Mouse (Mus musculus): ENCODE results near the gene Ten1. TPM values are rescaled to one million over a fixed set of nuclear protein-coding genes. Genes with fewer than 3 reads are reported as not detected.

The Ten1 gene
- total RNA-seq, 2 experiments from 2014 or later = 10.5 to 20.1 TPM

DNA sequence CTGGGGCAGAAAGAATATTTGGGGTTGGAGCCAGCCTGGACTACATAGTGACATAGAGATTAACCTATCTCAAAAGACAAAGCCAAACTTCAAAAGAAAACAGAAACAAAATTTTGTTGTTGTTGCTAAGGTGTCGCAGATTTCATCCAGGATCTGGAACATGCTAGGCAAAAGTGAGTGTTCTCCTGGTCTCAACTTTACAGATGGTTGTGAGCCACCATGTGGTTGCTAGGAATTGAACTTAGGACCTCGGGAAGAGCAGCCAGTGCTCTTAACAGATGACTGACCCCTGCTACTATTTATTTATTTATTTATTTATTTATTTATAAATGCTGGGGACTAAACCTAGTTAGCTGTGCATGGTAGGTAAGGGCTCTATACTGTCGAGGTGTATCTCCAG, 2.3 kb upstream of the Ten1 start:
- no peak for DNase-seq
- intact Hi-C loops (cut with DNase I) = no loop called here

DNA sequence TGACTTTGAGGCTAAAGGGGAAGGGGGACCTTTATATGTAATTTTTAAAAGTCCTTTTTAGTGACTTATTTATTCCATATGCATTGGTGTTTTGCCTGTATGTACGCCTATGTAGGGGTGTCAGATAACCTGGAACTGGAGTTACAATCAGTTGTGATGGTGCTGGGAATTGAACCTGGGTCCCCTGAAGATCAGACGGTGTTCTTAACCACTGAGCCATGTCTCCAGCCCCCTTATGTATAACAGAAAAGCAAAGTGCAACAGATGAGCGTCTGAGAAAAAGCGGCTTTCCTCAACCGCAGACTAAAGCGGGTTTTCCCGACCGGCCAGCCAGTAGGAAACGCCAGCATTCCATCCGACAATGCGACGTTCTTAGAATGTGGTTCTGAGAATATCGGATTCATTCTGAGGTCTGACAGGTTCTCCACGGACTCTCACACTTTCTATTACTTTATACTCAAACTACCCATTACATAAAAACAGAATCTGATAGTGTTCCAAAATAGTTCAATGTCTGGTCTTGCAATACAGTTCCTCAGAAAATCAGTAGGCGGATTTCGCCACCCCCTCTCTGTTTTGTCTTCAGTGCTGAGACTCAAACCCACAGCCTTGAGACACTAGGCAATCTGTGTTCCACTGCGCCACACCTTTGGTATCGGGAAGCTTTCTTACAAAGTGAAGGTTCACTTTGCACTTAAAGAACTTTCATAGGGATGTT, 1.6 kb upstream of the Ten1 start:
- DNase-seq = no peak
- intact Hi-C loops (cut with DNase I) = no loop called here

DNA sequence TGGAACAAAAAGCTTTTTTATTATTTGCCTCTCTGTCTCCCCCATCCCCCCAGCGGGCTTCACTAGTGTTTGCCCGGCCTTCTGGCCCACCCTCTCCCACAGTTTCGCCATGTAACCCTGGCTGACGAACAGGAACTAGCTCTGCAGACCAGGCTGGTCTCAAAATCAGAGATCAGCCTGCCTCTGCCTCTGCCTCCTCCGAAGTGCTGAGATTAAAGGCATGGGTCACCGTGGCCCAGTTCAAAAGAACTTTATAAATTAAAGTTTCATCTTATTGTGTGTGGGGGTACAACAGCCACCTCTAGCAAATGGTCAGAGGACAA, 1.1 kb upstream of the Ten1 start:
- no peak for DNase-seq
- intact Hi-C loops (cut with DNase I) = no loop called here

DNA sequence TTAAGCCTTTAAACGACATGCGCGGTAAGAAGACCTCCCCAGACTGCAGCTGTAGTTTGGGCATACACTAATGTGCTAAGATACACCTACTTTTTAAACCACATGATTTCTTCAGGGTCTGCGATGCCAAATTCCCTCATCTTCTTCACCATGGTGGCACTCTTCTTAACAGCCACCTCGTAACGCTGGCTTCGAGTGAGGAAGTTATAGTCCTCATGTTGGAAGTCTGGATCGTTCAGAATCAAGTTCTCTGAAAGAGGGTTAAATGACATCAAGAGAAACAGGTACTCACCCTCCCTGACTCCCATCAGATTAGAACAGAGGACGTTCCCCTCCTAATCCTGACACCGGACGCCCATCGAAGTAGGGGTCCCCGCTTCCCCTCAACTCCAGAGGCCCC, 523 bp upstream of the Ten1 start:
- no peak for DNase-seq
- intact Hi-C loops (cut with DNase I) = no loop called here

DNA sequence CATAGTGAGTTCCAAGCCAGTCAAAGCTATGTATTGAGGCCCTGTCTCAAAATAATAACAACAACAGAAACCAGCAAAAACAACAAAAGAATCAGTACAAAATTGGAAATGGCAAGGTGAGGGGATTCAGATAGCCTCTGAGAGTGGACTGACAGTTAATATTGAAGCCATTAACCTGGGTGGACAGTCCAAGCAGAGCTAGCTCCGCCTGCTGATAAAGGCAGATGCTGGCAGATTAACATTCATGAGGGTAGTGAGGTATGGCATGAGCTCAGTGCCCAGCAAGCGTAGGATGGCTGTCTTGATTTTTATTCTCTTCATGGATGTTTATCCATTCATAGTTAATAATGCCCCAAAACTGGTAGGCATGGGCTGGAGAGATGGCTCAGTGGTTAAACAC, 2.5 kb downstream of the Ten1 start:
- intact Hi-C loops (cut with DNase I) = no loop called here
- DNase-seq = no peak

DNA sequence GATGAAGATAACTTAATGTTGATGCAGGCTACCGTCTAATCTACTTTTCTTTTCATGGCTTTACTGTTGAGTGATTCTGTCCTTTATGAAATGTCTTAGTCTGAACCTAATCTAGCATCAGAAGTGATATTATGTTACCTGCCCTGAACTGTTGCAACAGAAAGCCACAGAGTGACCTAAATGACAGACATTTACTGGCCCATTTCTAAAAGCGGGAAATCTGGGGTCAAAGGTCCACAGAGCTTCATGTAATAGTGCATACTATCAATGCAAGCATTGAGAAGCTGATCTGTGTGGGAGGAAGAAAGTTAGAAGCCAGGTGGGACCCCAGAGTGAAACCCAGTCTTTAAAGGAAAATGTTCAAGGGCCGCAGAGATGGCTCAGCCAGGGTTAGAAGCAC, 4.5 kb downstream of the Ten1 start:
- intact Hi-C loops (cut with DNase I) = no loop called here

DNA sequence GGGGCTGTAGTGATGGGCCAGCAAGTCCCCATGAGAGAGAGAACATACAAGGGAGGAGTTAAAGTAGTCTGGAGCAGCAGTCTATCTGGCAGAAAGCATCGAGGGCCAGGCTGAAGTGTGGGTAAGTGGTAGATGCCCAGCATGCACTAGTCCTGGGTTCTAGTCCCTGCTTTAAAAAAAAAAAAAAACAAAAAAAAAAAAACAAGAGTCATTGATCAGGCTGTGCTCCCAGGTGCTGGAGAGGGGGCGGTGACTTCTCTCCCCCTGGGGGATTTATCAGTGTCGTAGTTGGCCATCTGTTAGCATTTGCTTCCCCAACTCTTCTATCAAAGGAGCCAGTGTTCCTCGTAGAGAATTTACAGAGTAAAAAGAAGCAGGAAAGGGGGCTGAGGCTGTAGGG, 8.0 kb downstream of the Ten1 start:
- DNase-seq = no peak
- intact Hi-C loops (cut with DNase I) = no loop called here

More for the DNA sequence above, 4.5 kb downstream of the Ten1 start:
- no peak for DNase-seq

DNA sequence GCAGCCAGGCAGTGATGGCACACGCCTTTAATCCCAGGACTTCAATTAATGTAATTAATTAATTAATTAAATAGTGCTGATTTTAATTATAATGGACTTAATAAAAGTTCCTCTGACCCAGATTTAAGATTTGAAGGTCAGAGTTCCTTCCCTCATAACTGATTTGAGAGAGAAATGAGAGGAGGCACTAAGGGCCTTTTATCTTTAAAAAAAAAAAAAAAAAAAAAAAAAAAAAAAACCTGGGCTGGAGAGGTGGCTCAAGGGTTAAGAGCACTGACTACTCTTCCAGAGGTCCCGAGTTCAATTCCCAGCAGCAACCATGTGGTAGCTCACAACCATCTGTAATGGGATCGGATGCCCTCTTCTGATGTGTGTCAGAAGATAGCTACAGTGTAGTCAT, 10.0 kb downstream of the Ten1 start:
- intact Hi-C loops (cut with DNase I) = no loop called here
- DNase-seq = no peak

DNA sequence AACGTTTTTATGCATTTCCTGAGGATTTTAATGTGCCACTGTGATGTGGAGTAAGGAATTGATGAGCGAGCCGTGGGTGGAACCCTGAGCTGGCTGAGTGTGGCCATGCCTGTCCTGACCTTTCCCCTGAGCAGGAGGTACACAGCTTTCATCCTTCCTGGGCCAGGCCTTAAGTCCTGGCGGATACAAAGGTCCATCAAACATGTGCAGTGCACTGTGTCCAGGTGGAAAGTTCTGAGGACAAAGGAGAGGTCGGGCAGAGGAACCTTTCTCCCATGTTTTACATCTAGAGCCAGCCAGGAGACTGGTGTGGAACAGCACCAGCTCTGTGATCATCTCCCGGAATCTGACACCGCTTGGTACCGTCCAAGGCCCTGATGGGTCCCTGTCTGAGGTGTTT, 10.6 kb downstream of the Ten1 start:
- intact Hi-C loops (cut with DNase I) = no loop called here
- DNase-seq = no peak

DNA sequence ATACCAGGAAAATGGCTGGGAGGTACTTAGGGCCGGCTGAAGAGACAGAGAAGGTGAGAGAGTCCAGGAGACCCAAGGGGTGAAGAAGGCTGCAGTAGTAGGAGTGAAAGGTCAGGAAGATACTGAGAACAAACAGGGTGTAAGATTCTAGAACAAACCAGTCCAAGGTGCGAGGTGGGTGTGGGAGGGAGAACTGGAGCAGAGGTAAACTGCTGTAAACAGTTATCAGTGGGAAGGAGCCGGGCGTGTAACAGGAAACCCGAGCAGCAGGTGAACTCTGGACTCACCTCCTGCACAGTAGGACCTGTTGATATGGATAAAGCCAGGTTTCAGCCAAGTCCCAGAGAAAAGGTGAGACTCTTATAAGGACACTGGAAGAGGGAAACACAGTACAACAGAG, 12.0 kb downstream of the Ten1 start:
- DNase-seq = no peak
- intact Hi-C loops (cut with DNase I) = no loop called here

DNA sequence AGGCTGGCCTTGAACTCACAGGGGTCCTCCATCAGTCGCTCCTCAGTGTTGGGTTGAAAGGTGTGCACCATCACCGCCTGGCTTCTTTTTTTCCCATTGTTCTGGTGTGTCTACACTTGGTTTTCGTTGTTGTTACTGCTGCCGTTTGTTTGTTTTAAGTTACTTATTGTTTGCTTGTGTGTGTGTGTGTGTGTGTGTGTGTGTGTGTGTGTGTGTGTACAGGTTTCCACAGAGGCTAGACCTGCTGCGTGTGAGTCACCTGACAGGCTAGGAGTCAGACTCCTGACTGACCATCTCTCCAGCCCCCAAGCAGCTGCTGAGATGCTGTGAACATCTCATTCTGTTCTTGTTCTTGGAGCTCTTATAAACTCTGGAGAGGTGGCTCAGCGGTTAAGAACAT, 14.2 kb downstream of the Ten1 start:
- intact Hi-C loops (cut with DNase I) = no loop called here
- no peak for DNase-seq

DNA sequence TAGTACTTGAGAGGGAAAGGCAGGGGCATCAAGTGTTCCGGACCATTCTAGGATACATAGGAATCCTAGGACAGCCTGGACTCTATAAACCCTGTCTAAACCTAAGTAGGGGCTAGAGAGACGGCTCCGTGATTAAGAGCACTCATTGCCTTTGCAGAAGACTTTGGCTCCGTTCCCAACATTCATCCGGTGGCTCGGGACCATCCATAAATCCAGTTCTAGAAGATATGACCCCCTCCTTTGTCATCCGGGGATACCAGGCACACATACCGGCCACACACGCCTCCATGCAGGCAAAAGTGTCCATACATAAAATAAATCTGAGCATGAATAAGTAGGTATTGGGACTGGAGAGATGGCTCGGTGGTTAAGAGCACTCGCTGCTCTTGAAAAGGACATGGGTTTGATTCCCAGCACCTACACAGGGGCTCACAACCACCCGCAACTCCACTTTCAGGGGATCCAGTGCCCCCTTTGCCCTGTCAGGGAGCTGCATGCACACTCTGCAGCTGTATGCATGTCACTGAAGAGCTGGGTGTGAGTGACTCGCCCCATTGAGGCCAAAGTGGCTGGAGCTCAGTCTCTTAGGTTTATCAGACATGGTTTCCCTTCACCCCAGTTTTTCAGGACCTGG, 15.3 kb downstream of the Ten1 start:
- intact Hi-C loops (cut with DNase I) = no loop called here
- no peak for DNase-seq

DNA sequence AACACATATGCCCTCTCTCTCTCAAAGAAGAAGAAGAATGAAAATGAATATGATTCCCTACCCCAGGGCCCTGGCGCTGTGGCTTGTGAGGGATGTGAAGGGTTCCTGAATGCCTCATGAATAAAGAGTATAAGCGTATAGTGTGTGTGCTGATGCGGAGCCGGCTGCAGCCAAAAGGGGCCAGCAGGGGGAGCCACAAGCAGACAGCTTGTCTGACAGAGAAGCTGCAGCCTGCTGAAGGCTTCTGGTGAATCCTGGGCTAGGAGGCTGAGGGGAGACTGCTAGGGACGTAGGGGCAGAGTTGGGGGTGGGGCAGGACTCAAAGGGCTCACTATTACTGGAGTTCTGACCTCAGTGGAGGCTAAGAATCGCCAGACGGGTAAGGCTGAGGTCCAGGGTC, 16.5 kb downstream of the Ten1 start:
- intact Hi-C loops (cut with DNase I) = loop anchor here (5.0 kb wide), 1 partner anchor 128 kb away; the partner anchor contains the start of gene Wbp2
- DNase-seq = no peak

DNA sequence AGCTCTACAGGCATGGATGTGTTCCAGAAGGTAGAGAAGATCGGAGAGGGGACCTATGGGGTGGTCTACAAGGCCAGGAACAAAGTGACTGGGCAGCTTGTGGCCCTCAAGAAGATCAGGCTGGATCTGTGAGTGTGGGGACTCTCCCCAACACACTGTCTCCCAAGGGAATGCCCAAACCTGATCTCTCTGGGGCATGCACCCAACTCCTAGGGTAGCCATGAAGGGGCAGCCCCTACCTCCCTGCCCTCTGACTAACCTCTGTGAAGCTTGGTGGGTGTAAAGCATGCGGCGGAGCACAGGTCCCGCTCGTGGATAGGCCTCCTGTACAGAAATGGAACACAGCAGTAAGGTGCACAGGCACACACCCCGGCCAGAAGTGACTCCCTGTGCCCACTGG, 17.3 kb downstream of the Ten1 start:
- intact Hi-C loops (cut with DNase I) = loop anchor here (5.0 kb wide), 1 partner anchor 129 kb away; the partner anchor contains the start of gene Wbp2
- no peak for DNase-seq

DNA sequence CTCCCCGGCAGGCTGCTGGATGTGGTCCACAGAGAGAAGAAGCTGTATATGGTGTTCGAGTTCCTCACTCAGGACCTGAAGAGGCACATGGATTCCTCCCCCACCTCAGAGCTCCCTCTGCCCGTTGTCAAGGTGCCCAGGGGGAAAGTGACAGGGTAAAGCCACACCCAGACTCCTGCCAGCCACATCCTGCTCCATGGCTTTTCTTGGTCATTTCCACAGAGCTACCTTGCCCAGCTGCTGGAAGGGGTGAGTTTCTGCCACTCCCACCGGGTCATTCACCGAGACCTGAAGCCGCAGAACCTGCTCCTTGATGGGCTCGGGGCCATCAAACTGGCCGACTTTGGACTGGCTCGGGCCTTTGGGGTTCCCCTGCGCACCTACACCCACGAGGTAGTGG, 17.9 kb downstream of the Ten1 start:
- intact Hi-C loops (cut with DNase I) = loop anchor here (5.0 kb wide), 1 partner anchor 129 kb away; the partner anchor contains the start of gene Wbp2
- no peak for DNase-seq

DNA sequence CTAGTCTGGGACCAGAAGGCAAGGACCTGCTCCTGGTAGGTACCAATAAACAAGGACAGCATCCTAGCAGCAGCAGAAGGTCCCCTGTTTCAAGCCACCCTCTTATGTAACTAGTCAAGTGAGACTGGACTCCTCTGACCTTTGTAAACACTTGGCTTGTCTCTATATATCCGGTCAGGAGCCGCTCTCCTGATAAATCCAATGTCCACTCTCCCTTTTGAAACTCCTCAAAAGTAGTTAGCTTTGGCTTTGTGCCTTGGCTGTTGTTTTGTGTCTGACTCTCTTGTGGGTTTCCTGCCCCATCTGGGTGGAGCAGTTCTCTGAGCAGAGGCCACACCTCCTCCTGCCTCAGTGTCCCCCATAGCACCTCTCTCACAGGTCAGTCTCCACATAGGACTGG, 19.6 kb downstream of the Ten1 start:
- intact Hi-C loops (cut with DNase I) = loop anchor here (5.0 kb wide), 1 partner anchor 131 kb away; the partner anchor contains the start of gene Wbp2
- DNase-seq = no peak

DNA sequence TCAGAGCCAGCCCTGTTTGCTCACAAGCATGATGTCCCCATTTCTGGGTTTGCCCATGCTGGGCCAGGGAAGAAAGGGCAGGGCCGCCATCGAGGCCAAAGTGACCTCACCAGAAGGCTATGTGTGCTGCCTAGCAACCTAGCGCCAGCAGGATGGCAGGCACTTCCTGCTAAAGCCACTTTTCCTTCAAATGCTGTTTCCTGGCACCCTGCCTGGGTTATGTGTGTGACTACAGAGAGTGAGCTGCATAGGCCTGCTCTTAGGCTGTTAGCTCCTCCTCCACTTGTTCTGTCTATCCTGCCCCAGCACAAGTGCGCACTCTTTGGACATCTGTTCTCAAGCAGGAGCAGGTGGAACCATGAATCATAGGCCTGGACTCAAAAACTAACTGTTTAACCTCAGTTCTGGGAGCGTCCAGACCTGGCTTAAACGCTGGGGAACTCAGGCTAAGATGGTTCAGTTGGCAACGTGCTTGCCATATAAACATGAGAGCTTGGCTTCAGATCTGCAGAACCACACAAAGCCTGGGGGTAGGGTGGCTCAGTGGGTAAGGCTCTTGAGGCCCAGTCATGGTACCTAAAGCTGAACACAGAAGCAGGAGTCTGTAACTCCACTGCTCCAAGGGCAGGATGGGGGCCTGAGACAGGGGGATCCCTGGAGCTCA, 20.2 kb downstream of the Ten1 start:
- DNase-seq = peak; percentile 79 to 83
- intact Hi-C loops (cut with DNase I) = loop anchor here (1.0 to 5.0 kb wide), 2 partner anchors 80 to 132 kb away; partner anchors contain the start of gene Wbp2

DNA sequence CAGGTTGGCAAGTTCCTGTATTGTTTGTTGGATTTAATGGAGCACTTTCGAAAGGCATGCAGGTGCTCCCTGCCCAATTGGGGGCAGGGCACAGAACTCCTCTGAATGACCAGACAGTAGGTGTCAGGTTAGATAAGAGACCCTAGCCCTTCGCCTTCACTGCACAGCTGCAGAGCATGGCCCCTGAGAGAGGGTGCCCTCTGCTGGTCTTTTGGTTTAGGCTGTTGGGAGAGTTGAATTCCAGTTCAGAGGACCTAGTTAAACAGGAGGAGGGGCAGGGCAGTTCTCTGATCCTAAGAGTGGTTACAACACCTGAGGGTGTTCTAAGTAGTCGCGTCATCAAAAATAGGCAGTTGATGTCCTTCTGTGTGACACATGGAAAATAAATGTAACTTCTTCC, 21.2 kb downstream of the Ten1 start:
- intact Hi-C loops (cut with DNase I) = loop anchor here (1.0 to 5.0 kb wide), 3 partner anchors 81 to 278 kb away; partner anchors contain the start of gene Wbp2
- DNase-seq = peak; percentile 71 to 76

DNA sequence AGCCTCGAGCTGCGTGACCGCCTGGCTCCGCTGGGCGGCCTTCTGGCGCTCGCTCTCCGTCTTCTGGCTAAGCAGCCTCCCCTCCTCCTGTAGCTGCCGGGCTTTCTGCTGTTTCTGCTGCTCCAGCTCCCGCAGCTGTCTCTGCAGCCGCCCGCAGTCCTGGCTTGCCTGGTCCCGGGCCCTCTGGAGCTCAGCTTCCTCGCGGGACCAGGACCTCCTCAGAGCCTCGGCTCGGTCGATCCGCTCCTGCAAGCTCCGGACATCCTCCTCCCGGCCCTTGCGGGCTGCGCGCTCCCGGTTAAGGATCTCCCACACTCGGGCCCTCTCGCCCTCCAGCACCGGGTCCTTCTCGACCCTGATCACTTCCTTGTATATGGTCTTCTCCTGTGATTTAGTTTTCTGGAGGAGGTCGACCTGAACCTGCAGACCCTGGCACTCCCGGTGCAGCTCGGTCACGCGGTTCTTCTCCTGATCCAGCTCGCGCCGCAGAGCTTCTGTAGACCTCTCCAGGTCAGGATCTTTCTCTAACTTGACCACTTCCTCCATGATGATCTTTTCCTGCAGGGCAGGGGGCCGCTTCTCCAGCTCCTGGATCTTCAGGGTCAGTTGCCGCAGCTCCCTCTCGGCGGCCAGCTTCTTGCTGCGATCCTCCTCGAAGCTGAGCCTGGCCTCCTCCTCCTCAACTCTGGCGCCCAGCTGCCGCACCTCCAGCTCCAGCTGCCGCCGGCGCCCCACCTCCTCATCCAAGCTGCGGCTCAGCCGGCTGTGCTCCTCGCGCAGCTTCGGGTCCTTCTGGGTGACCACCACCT, 23.5 kb downstream of the Ten1 start:
- DNase-seq = peak; percentile 38 to 52
- intact Hi-C loops (cut with DNase I) = loop anchor here (5.0 kb wide), 1 partner anchor 280 kb away; no protein-coding TSS in a partner anchor

DNA sequence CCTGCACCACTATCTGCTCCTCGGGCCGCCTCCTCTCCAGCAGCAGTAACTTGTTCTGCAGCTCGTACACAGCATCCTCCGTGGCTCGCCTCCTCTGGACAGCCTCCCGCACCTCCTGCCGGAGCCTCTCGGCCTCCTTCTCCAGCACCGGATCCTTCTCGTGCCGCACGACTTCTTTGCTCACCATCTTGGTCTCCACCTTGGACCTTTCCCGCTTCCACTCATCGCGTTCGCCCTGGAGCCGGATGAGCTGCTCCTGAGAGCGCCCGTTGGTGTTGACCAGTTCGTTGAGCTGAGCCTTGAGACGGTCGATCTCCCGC, 24.0 kb downstream of the Ten1 start:
- DNase-seq = no peak
- intact Hi-C loops (cut with DNase I) = loop anchor here (5.0 kb wide), 1 partner anchor 280 kb away; no protein-coding TSS in a partner anchor

DNA sequence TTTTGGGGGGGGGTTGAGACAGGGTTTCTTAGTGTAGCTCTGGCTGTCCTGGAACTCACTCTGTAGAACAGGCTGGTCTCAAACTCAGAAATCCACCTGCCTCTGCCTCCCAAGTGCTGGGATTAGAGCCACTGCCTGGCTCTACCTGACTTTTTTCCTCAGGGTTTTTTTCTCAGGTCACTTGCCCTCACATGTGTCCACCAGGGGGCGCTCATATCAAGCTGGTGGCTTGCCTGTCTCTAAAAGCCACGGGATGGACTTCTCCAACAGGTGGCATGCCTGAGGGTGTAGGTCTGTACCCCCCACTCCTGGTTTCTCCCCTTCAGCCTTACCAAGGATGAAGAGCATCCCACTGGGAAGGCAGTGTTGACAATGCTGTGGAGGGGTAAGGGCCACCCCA, 27.8 kb downstream of the Ten1 start:
- intact Hi-C loops (cut with DNase I) = loop anchor here (1.0 to 5.0 kb wide), 3 partner anchors 68 to 238 kb away; no protein-coding TSS in a partner anchor
- DNase-seq = peak; percentile 76 to 87
